Mouse (Mus musculus): ENCODE measurements around the gene Gm27021.

DNA sequence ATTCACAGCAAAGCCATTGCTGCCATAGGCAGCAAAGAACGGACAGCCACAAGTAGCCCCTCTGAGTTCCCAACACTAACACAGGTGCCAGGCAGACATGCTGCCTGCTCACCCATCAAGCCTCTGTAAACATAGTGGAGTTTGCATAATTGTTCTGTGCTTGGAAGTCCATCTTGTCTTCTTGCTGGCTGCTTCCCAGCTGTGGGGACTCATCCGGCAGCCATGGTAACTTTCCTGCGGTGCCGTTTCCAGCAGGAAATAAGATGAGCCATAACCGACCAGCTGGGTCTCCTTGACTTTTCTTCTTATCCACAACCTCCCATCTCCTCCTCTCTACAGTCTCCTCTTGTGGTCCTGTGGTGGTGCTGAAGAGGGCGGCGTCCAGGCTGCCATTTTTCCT, 30.5 kb upstream of the Gm27021 start:
- no peak for TF ChIP-seq GATA1 (IDR thresholded peaks at IDR 0.05; ENCODE audit: borderline replicate concordance, low read length)
- no peak for TF ChIP-seq FLI1 (IDR thresholded peaks at IDR 0.05; ENCODE audit: low read length)
